Mouse (Mus musculus): ENCODE measurements around the gene Iqce. TPM values are rescaled to one million over a fixed set of nuclear protein-coding genes. Genes with fewer than 3 reads are reported as not detected.

Iqce gene
- polyA plus RNA-seq, 1 experiment from 2014 or later, result 17.9 TPM

Other genes with a start within 250 kb of the Iqce start
- gene Chst12, start 196.8 kb downstream of the Iqce start, polyA plus RNA-seq (2016; fragmentation: Nextera tagmentation; extraction: Ambion mirVana), result 26.7 and 26.9 TPM in 2 replicates
- not detected in 2 replicates for gene Grifin, start 137.3 kb downstream of the Iqce start, polyA plus RNA-seq (2016; fragmentation: Nextera tagmentation; extraction: Ambion mirVana)
- 3.8 and 4.7 TPM in 2 replicates for gene Lfng, start 95.1 kb downstream of the Iqce start, polyA plus RNA-seq (2016; fragmentation: Nextera tagmentation; extraction: Ambion mirVana)
- 23.5 and 32.9 TPM in 2 replicates for gene Ttyh3, start 53.3 kb downstream of the Iqce start, polyA plus RNA-seq (2016; fragmentation: Nextera tagmentation; extraction: Ambion mirVana)
- gene Brat1, start 2.6 kb upstream of the Iqce start, polyA plus RNA-seq (2016; fragmentation: Nextera tagmentation; extraction: Ambion mirVana), result 18.6 and 19.1 TPM in 2 replicates
- 0.55 and 1.2 TPM in 2 replicates for gene Amz1, start 21.7 kb upstream of the Iqce start, polyA plus RNA-seq (2016; fragmentation: Nextera tagmentation; extraction: Ambion mirVana)
- 12.5 and 17.6 TPM in 2 replicates for gene Gna12, start 128.1 kb upstream of the Iqce start, polyA plus RNA-seq (2016; fragmentation: Nextera tagmentation; extraction: Ambion mirVana)